Mouse (Mus musculus) forebrain, embryonic 15.5 days (tissue): ENCODE data around the gene Rbp7. TPM values are rescaled to one million over a fixed set of nuclear protein-coding genes. Genes with fewer than 3 reads are reported as not detected.

Experiments
- ATAC-seq: fragments of 200-750 bp; cut with Nextera tagmentation; replicated peaks from 2 replicates; pipeline ENCODE4 v1.8.0; 2017; ENCODE audit warnings: mild to moderate bottlenecking, moderate TSS enrichment, moderate library complexity
- H3K27ac ChIP-seq: fragments of 300-500 bp; sonication (generic); replicated peaks from 2 replicates; pipeline ENCODE4 v1.5.1; 2015; ENCODE audit warnings: mild to moderate bottlenecking, inconsistent platforms
- H3K27me3 ChIP-seq: fragments of 300-500 bp; sonication (generic); 2 replicates; pipeline ENCODE4 v1.6.1; 2015; ENCODE audit warnings: inconsistent platforms
- H3K36me3 ChIP-seq: fragments of 300-500 bp; sonication (generic); 2 replicates; pipeline ENCODE4 v1.6.1; 2015; ENCODE audit warnings: mild to moderate bottlenecking, inconsistent platforms
- H3K4me1 ChIP-seq: fragments of 300-500 bp; sonication (generic); 2 replicates; pipeline ENCODE4 v1.6.1; 2015; ENCODE audit warnings: inconsistent platforms
- H3K4me2 ChIP-seq: fragments of 300-500 bp; sonication (generic); replicated peaks from 2 replicates; pipeline ENCODE4 v1.6.1; 2015; ENCODE audit warnings: mild to moderate bottlenecking, inconsistent platforms
- H3K4me3 ChIP-seq: fragments of 300-500 bp; sonication (generic); 2 replicates; pipeline ENCODE4 v1.5.1; 2015; ENCODE audit warnings: mild to moderate bottlenecking, inconsistent platforms
- H3K9ac ChIP-seq: fragments of 300-500 bp; sonication (generic); replicated peaks from 2 replicates; pipeline ENCODE4 v1.6.1; 2015; ENCODE audit warnings: mild to moderate bottlenecking, inconsistent platforms
- H3K9me3 ChIP-seq: fragments of 300-500 bp; sonication (generic); 2 replicates; pipeline ENCODE4 v1.6.1; 2016; ENCODE audit warnings: inconsistent platforms
- WGBS: fragments of 180-500 bp; shearing (Covaris S2); methylation state at CpG from one replicate; pipeline ENCODE4 v1.1.7; 2015; ENCODE audit warnings: mixed read lengths; 5-methylcytosine and 5-hydroxymethylcytosine counted together
- polyA plus RNA-seq: library from polyadenylated mRNA; unstranded; fragments of >200 nt; fragmentation: Nextera tagmentation; extraction: Ambion mirVana; gene quantifications from 2 replicates; pipeline ENCODE4 v1.2.1, GENCODE M21; 2015

Gene Rbp7
- polyA plus RNA-seq: not detected in 2 replicates

DNA sequence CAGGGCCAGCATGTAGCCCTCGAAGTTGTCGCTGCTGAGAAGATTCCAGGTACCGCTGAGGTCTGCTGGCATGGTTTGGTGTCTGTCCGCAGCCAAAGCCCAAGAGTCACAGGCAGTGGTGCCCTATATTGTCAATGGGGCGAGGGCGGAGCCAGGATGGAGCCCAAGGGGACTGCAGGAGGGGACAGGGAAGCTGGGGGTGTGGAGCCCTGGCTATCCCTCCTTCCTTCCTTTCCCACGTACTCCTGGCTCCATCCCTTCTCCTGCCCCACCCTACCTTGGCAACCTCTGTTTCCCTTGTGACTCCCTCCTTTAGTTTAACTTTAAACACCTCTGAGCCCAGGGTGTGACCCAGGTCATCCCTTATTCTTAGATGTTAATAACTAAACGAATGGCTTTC, at the start of gene Rbp7:
TSS of gene Rbp7 (minus strand) at position 100 of the 400 bp plus-strand sequence.
- no peak for ATAC-seq
- Histone ChIP-seq H3K4me1 (no peaks in the 10 kb centered on the region), H3K36me3 (no peaks in the 10 kb centered on the region), H3K4me3 (no peak within 1 kb of the TSS), H3K9me3 (no peaks in the 10 kb centered on the region), H3K4me2 (no peak within 1 kb of the TSS), H3K27me3 (no peaks in the 10 kb centered on the region), H3K27ac (no peak within 1 kb of the TSS), H3K9ac (no peak within 1 kb of the TSS)
- 70% methylated on average over 8 of the region's 8 CpGs for WGBS

DNA sequence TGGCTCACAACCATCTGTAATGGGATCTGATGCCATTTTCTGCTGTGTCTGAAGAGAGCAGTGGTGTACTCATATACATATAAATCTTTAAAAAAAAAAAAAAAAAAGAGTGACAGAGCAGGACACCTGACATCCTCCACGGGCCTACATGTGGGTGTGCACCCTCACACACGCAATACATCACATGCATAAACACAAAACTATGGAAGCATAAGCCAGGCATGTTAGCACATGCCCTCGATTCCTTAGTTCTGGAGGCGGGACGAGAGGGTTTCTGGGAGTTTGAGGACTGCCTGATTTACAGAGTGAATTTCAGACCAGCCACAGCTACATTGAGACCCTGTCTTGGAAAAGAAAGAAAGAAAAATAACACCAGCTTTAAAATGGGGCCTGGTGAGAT, 49.6 kb upstream of the Rbp7 start:
- H3K27me3 ChIP-seq: no peaks in the 10 kb centered on the region
- peak; percentile 35; the same call in 1 of the 2 replicates for ATAC-seq
- peaks cover 15% of the 10 kb centered on the region for H3K36me3 ChIP-seq
- WGBS: 34% methylated on average over 5 of the region's 5 CpGs
- H3K9ac ChIP-seq: no peak overlapping the region
- H3K4me1 ChIP-seq: peaks cover 12% of the 10 kb centered on the region
- H3K27ac ChIP-seq: peak overlapping the region; percentile 64
- no peak overlapping the region for H3K4me3 ChIP-seq
- no peak overlapping the region for H3K4me2 ChIP-seq
- no peaks in the 10 kb centered on the region for H3K9me3 ChIP-seq

DNA sequence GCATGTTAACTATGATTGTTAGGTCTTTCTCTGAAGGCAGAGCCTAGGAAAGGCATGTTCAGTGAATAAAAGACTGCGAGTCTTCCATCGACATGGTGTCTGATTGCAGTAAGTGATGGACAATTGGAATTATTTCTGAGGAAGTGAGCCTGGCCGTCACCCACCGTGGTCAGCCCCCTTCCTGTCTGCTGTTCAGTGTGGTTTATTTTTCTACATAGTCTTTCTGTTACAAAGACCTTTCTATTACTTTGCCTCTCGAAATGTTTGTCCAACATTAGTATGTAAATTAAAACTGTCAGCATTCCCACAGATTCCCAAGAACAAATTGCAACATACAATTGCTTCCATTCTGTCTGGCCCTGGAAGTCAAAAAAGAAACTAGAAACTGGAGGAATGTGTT, 45.0 kb upstream of the Rbp7 start:
- Histone ChIP-seq H3K27me3 (no peaks in the 10 kb centered on the region), H3K4me2 (no peak overlapping the region), H3K9me3 (no peaks in the 10 kb centered on the region), H3K27ac (no peak overlapping the region), H3K36me3 (peaks cover 45% of the 10 kb centered on the region), H3K4me3 (no peak overlapping the region), H3K9ac (no peak overlapping the region), H3K4me1 (peaks cover 6% of the 10 kb centered on the region)
- no peak for ATAC-seq
- WGBS: 61% methylated on average over 5 of the region's 5 CpGs

DNA sequence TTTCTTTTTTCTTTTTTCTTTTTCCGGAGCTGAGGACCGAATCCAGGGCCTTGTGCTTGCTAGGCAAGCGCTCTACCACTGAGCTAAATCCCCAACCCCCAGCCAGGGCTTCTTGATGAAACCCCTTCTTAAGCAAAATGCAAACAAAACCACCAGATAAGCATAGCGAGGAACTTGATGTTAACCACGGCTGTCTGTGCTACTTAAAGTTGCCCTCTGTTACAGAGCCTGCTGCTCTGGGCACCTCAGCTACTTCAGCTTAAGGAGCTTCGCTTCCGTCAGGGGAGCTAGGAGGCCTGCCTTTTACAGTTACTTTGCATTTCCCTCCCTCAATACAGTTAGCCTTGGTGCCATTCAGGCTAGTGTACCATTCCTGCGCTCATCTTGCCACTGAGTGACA, 44.1 kb upstream of the Rbp7 start:
- Histone ChIP-seq H3K4me1 (no peaks in the 10 kb centered on the region), H3K4me3 (no peak overlapping the region), H3K4me2 (no peak overlapping the region), H3K36me3 (peaks cover 54% of the 10 kb centered on the region), H3K27ac (no peak overlapping the region), H3K9me3 (no peaks in the 10 kb centered on the region), H3K27me3 (no peaks in the 10 kb centered on the region), H3K9ac (no peak overlapping the region)
- no peak for ATAC-seq
- WGBS: 75% methylated on average over 8 of the region's 8 CpGs

DNA sequence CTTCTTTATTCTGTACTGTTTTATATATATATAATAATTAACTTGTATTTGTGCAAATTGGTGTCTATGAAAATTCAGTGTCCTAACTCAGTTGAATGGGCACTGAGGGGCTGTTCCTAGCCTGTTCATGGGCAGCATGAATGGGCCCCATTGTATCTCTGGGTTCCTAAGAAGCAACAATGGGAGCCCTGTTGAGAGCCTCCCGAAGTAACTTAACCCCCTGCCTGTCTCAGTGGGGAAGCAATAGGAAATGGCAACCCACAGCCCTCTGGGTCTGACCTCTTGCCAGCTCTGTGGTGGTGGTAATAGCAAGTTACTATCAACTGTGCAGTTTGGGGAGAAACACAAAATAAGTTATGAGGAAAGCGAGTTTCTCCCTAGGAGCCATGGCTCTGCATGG, 41.8 kb upstream of the Rbp7 start:
- no peaks in the 10 kb centered on the region for H3K4me1 ChIP-seq
- no peaks in the 10 kb centered on the region for H3K9me3 ChIP-seq
- no peak overlapping the region for H3K4me2 ChIP-seq
- no peak overlapping the region for H3K27ac ChIP-seq
- ATAC-seq: peak; percentile 57; the same call in 1 of the 2 replicates
- H3K36me3 ChIP-seq: peaks cover 61% of the 10 kb centered on the region
- H3K4me3 ChIP-seq: no peak overlapping the region
- WGBS: 5% methylated on average over 2 of the region's 2 CpGs
- H3K27me3 ChIP-seq: no peaks in the 10 kb centered on the region
- H3K9ac ChIP-seq: no peak overlapping the region

DNA sequence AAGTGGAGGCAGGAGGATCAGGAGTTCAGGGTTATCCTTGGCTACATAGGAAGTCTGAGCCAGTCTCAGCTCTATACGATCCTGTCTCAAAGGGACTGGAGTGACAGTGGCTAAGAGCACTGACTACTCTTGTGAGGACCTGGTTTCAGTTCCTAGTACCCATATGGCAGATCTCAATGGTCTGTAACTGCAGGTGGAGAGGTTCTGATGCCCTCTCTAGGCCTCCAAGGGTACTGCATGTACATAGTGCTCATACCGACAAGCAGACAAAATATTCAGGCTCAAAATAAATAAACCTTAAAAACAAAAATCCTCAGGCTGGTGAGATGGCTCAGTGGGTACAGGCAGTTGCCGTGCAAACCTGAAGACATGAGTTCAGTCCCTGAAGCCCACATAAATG, 36.4 kb upstream of the Rbp7 start:
- ATAC-seq: no peak
- Histone ChIP-seq H3K9me3 (no peaks in the 10 kb centered on the region), H3K4me1 (peaks cover 11% of the 10 kb centered on the region), H3K4me3 (no peak overlapping the region), H3K27me3 (no peaks in the 10 kb centered on the region), H3K36me3 (peaks cover 72% of the 10 kb centered on the region), H3K9ac (no peak overlapping the region), H3K4me2 (no peak overlapping the region), H3K27ac (no peak overlapping the region)
- WGBS: 96% methylated on average over 3 of the region's 3 CpGs

DNA sequence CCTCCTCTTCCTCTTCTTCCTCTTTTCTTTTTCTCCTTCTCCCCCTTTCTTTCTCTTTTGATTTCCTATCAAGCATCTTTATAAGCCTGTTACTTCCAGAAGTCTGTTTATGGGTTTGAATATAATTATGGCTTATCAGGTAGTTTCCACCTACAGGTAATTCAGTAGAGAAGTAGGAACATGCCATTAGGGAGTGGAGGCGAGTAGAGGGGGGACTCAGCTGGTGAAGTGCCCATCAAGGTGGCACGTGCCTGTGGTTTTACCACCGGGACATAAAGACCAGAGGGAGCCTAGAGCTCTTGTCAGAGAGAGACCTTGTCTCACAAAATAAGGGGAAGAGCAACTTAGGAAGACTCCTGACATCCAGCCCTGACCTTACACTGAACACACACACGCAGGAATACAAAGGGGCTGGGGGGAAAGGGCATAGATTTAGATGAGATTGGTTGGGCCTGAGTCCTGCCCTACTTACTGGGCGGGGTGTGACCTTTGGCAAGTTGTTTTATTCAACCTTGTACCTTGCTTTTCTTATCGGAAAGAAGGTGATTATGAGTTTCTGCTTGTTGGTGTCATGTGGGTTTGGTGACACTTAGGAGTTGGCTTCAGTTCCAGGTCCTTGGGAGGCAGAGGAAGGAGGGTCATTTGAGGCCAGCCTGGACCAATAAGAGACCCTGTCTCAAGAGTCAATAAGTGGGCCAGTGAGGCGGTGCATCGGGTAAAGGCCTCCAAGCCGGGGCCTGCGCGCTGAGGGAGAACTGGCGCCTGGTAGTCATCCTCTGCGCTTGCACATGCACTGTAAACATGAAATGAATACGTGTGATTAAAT, 34.9 kb upstream of the Rbp7 start:
- H3K9ac ChIP-seq: no peak overlapping the region
- no peak for ATAC-seq
- H3K36me3 ChIP-seq: peaks cover 59% of the 10 kb centered on the region
- no peak overlapping the region for H3K27ac ChIP-seq
- no peaks in the 10 kb centered on the region for H3K27me3 ChIP-seq
- 96% methylated on average over 14 of the region's 14 CpGs for WGBS
- H3K4me3 ChIP-seq: no peak overlapping the region
- peaks cover 15% of the 10 kb centered on the region for H3K4me1 ChIP-seq
- no peaks in the 10 kb centered on the region for H3K9me3 ChIP-seq
- H3K4me2 ChIP-seq: no peak overlapping the region

DNA sequence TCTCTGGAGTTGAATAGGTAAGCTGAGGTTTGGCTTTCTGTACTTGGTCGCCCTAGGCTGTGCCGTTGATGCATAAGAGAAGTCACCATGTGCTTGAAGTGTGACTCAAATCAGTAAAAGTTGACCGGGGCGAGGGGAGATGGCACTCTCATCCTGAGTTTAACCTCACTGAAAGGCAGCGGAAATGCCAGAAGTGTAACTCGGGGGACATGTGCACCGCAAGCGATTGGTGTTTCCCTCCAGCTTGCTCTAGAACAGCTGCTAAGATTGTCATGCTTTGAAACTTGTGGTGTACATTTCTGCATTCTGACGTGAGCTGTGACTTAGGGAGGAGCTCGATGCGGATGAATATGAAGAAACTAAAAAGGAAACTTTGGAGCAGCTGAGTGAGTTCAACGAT, 33.0 kb upstream of the Rbp7 start:
- H3K36me3 ChIP-seq: peaks cover 42% of the 10 kb centered on the region
- WGBS: 94% methylated on average over 12 of the region's 12 CpGs
- H3K9me3 ChIP-seq: no peaks in the 10 kb centered on the region
- ATAC-seq: no peak
- no peak overlapping the region for H3K9ac ChIP-seq
- no peaks in the 10 kb centered on the region for H3K27me3 ChIP-seq
- no peak overlapping the region for H3K4me3 ChIP-seq
- no peak overlapping the region for H3K4me2 ChIP-seq
- H3K27ac ChIP-seq: no peak overlapping the region
- peaks cover 19% of the 10 kb centered on the region for H3K4me1 ChIP-seq

DNA sequence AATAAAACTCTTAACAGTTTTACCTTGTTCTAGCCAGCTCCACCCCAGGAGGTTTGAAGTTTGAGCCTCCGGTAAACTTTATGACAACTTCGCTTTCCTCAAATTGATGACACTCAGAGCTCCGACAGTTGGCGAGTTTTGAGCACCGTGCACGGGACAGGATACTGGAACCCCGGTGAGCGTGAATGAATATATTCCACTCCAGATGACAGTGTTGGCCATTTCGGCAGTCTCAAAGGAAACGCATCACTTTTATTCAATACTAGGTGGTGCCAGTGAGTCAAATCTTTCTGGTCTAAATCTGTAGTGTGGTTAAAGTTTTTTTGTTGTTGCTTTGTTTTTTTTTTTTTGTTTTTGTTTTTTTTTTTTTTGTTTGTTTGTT, 31.0 kb upstream of the Rbp7 start:
- Histone ChIP-seq H3K27me3 (no peaks in the 10 kb centered on the region), H3K4me1 (peaks cover 19% of the 10 kb centered on the region), H3K27ac (peak overlapping the region; percentile 70), H3K4me2 (peak overlapping the region; percentile 85), H3K36me3 (peaks cover 32% of the 10 kb centered on the region), H3K4me3 (peak overlapping the region; percentile 82), H3K9ac (peak overlapping the region; percentile 69), H3K9me3 (no peaks in the 10 kb centered on the region)
- WGBS: 1% methylated on average over 10 of the region's 10 CpGs
- ATAC-seq: no peak

DNA sequence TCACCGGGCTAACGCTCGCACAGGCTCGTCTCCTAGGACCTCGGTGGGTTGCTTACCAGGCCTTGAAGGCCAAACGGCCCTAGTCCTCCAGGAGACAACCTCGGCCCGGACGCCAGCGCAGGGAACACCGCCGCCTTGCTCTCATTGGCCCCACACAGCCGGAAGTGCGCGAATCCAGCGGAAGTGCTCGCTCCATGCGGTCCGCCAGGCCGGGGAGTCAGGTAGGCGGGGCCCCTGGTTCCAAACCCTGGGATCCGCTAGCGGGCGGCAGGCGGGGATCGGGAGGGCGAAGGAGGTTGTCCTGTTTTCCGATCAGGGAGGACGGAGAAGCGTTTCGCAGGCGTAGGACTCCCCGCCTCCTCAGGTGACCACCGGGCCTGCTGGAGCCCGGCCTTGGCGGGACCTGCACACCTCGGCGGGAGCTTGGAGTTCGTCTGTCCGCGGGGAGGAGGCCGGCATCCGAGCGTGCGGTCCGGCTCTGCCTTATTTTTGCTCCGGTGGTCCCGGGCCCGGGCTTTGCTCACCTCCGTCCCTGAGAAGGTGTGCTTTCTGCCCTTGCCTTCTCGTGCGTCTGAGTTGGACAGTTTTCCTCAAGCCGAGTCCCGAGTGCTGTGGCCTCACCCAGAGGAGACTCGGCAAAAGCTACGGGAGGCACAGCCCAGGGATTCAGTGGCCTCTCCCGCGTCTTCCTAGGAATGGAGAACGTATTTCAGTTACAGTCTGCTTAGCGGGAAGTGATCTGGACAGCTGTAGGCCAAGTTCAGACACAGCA, 30.5 kb upstream of the Rbp7 start, which contains the start of the genes Nmnat1 and Lzic:
TSS of gene Nmnat1 (minus strand) at position 150 of the 772 bp plus-strand sequence.
TSS of gene Lzic (plus strand) at position 177 of the 772 bp plus-strand sequence.
- H3K27ac ChIP-seq: peak within 1 kb of the TSS; percentile 70
- peak within 1 kb of the TSS; percentile 85 for H3K4me2 ChIP-seq
- under 1% methylated on average over 60 of the region's 60 CpGs for WGBS
- no peaks in the 10 kb centered on the region for H3K9me3 ChIP-seq
- ATAC-seq: peak; percentile 99
- no peaks in the 10 kb centered on the region for H3K27me3 ChIP-seq
- peak within 1 kb of the TSS; percentile 69 for H3K9ac ChIP-seq
- peak within 1 kb of the TSS; percentile 82 for H3K4me3 ChIP-seq
- H3K36me3 ChIP-seq: peaks cover 31% of the 10 kb centered on the region
- peaks cover 19% of the 10 kb centered on the region for H3K4me1 ChIP-seq

DNA sequence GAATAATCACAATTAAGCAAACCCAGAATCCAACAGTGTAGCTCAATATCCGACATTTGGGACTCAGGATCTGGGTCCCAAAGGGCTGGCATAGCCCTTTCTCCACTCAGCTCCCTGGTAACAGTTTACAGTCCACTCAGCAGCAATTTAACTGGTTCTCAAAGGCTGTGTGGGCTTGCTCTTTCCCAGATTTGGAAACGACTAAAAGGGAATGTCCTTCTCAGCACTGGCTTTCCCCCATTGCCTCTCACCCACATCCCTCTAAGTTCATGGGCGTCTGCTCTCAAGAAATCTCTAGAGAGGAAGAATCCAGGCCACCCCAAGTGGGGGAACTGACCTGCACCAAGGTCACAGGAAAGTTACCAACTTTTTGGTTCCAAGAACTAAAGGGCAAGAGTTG, 29.8 kb upstream of the Rbp7 start:
- 46% methylated on average over 3 of the region's 3 CpGs for WGBS
- no peaks in the 10 kb centered on the region for H3K9me3 ChIP-seq
- H3K9ac ChIP-seq: peak overlapping the region; percentile 69
- H3K4me3 ChIP-seq: peak overlapping the region; percentile 82
- H3K27ac ChIP-seq: peak overlapping the region; percentile 70
- no peaks in the 10 kb centered on the region for H3K27me3 ChIP-seq
- H3K36me3 ChIP-seq: peaks cover 25% of the 10 kb centered on the region
- ATAC-seq: peak; percentile 9; the same call in 1 of the 2 replicates
- peak overlapping the region; percentile 85 for H3K4me2 ChIP-seq
- H3K4me1 ChIP-seq: peaks cover 19% of the 10 kb centered on the region

DNA sequence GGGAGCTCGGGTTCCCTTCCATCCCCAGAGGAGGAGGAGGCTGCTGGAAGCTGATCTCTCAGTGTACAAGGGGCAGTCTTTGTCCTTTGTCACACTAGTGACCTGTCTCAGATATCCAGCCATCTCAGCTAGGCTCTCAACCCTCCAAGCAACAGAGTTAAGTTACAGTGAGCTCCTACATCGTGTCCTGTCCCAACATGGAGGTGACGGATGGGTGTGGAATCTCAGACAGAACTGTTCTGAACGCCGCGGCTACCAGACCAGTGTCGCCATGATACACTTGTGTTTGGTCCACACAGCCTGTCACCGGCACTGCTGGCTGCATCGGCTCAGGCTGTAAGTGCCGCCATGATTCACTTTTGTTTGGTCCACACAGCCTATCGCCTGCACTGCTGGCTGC, 22.3 kb upstream of the Rbp7 start, which contains the start of gene Tmem274:
TSS of gene Tmem274 (plus strand) at position 301 of the 400 bp plus-strand sequence.
- WGBS: 84% methylated on average over 11 of the region's 11 CpGs
- H3K4me1 ChIP-seq: no peaks in the 10 kb centered on the region
- H3K36me3 ChIP-seq: peaks cover 11% of the 10 kb centered on the region
- H3K27ac ChIP-seq: no peak within 1 kb of the TSS
- H3K9ac ChIP-seq: no peak within 1 kb of the TSS
- ATAC-seq: no peak
- no peaks in the 10 kb centered on the region for H3K27me3 ChIP-seq
- no peak within 1 kb of the TSS for H3K4me3 ChIP-seq
- no peaks in the 10 kb centered on the region for H3K9me3 ChIP-seq
- H3K4me2 ChIP-seq: no peak within 1 kb of the TSS
